Mouse (Mus musculus) left cerebral cortex, postnatal 36 days (tissue): Measurements from ENCODE around the gene Cyp4f15. TPM values are rescaled to one million over a fixed set of nuclear protein-coding genes. Genes with fewer than 3 reads are reported as not detected.
"Not testable (repeated sequence)": the region's sequence is repeated elsewhere in the genome, so short reads cannot be mapped to it uniquely, and the experiment has no call there.

Experiments
- DNase-seq, 2 experiments: peaks; one replicate each; pipeline ENCODE4 v3.0.0; 2021 to 2022; ENCODE audit warnings: low spot score in 2 of 2, mixed read lengths in 1 of 2
- intact Hi-C: fragments of 180-260 bp; cut with DNase I; formaldehyde crosslinking; loops from one replicate; pipeline ENCODE4 v1.15.1; 2025
- total RNA-seq, 2 experiments: library from RNA; stranded (reverse); gene quantifications; 2 replicates each; pipeline ENCODE4 v1.2.3; 2021

Gene Cyp4f15
- 10 to 100 TPM; 18.3 to 19.3 TPM for total RNA-seq

DNA sequence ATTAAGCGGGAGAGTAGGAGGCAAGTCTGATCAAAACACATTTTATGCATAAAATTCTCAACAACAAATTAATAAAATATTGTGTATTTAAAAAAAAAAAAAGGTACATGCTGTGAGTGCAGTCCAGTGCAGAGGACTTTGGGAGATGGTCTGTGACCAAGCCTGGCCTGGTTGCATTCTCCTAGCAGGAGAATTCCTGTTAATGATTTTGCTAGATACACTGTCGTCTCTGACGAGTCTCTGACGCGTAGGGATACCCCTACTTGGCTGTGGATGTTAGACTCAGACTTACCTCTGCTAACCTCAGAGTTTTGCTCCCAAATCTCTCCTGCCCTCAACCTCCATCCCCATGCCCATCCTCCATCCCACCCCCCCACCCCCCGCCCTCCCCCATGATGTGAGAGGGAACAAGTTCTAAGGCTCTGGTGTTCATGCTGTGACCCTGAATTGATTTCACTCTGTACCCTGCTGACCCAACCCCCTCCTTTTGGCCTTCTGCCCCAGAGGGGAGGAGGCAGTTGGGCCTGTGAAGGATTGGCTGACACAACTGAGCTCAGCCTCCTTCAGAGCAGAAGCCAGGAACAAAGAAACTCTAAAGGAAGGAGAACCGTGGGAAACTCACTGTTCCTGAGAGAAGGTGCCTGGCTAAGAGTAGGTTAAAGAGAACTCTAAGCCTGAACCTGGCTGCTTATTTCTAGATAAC lies at the start of gene Cyp4f15:
Gene Cyp4f15 (plus strand): TSS at position 580 of the 703 bp plus-strand sequence.
- intact Hi-C loops, result no loop called here
- DNase-seq, result peak; percentile 35 to 38

DNA sequence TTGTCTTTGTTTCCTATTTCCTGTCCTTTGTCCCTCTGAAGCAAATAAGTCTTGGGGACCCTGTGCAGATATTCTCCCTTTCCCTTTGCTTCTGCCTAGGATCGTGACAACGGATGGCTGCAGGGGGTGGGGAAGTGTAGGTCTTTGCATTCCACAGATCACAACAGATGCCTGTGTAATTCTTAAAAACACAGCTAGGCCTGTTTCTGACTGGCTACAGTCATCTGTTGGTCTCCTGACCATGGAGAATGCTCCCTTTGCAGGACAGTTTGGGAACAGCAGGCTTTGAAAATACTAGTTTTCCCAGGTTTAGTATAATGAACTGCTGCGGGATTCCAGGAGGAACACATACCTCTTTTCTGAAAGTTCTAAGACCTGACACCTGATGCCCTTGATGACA lies 49.1 kb upstream of the Cyp4f15 start:
- intact Hi-C loops, result loop anchor here (5.0 kb wide), 2 partner anchors 46 to 316 kb away; no protein-coding TSS in a partner anchor
- DNase-seq, result no peak

DNA sequence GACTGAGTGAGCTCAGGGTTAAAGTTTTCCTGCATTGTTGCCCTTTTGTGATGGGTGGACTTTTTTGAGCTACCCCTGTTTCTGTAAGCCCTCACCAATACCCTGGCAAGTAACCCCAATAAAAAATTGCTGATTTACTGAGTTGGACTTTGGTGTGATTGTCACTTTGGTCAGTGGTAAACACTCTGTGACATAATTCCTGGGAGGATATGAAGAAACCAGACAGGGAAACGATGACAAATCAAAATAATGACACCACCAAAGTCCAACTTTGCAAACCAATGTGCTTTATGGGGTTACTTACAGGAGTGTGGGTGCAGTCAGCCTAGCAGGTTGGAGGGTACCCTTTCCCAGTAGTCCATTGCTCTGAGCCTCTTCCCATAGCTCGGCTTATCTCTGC lies 48.3 kb upstream of the Cyp4f15 start:
- intact Hi-C loops, result loop anchor here (5.0 kb wide), 2 partner anchors 45 to 315 kb away; no protein-coding TSS in a partner anchor

DNA sequence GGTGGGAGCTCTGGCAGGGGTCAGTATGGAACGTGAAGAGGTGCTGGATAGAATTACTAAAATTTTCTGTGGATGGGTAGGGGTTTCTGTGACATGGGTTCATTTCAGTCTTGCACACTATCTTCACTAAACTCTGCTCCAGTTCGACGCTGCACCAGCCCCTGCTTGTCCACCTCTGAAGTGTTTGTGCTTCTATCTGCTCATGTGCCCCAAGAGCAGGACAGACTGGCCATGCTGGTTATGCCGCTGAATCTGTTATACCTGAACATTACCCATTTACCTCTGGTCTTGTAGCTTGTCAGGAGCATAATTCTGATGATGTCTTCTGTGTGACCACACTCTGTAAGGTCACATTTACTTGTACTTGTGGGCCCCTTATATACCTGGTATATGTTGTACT lies 38.8 kb upstream of the Cyp4f15 start:
- no peak for DNase-seq
- intact Hi-C loops, result no loop called here

More for the DNA sequence above, 48.3 kb upstream of the Cyp4f15 start:
- no peak for DNase-seq

- intact Hi-C loops, result no loop called here
- no peak for DNase-seq
Measured at GRCm38 (mm10) chr17:32653860-32654259, 31.6 kb upstream of the Cyp4f15 start.

GRCm38 (mm10) chr17:32657041-32657440 lies 28.4 kb upstream of the Cyp4f15 start:
- intact Hi-C loops, result no loop called here
- no peak for DNase-seq

DNA sequence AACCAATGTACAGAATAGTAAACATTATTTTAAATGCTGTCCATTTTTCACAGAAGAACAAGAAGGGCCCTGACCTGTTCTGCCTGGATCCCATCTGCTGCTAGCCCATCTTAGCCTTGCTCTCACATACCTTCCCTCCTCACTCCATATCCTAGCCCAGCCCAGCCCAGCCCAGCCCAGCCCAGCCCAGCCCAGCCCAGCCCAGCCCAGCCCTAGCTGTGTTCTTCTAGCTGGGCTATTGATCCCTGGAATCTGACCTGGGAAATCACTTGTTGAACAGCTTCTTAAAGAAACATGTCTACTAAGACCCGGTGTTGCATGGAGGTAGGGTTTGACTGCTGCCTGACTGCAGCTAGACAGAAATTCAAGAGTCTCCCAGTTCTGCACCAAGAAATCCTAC lies 27.2 kb upstream of the Cyp4f15 start:
- DNase-seq, result no peak
- intact Hi-C loops, result no loop called here

- DNase-seq, result no peak
- intact Hi-C loops, result no loop called here
Measured at GRCm38 (mm10) chr17:32658712-32659111, 26.7 kb upstream of the Cyp4f15 start, which contains the start of gene Cyp4f40. Gene Cyp4f40, plus strand, starts transcription at chr17:32658900.

- no peak for DNase-seq
- intact Hi-C loops, result no loop called here
Measured at GRCm38 (mm10) chr17:32673976-32674375, 11.5 kb upstream of the Cyp4f15 start.

- intact Hi-C loops, result no loop called here
- DNase-seq, result no peak
Measured at GRCm38 (mm10) chr17:32676040-32676635, 9.3 kb upstream of the Cyp4f15 start.

DNA sequence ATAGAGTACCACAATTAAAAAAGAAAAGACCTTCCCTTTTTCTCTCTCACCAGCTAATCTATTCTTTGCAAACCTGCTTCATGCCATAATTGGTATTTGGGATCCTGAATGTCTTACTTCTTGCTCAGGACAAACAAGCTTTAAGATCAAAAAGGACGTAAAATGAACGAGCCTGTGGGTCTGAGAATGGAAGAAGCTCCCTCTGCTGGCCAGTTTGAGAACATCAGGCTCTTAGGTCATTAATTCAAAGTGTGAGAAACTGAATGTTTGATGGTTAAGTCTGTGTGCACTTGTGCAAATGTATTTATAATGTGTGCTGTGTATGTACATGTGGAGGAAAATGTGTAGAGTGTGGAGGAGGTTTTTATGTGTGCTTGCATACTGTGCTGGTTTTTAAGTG lies 5.0 kb upstream of the Cyp4f15 start:
- intact Hi-C loops, result loop anchor here (5.0 kb wide), 2 partner anchors 43 to 128 kb away; no protein-coding TSS in a partner anchor
- peak in 1 of 2 experiments; percentile 6 for DNase-seq

GRCm38 (mm10) chr17:32686722-32687121 lies 1.3 kb downstream of the Cyp4f15 start:
- intact Hi-C loops, result no loop called here
- no peak for DNase-seq

- no peak for DNase-seq
- intact Hi-C loops, result no loop called here
Measured at GRCm38 (mm10) chr17:32690959-32691358, 5.5 kb downstream of the Cyp4f15 start.

- DNase-seq, result no peak
- intact Hi-C loops, result no loop called here
Measured at GRCm38 (mm10) chr17:32702826-32703225, 17.4 kb downstream of the Cyp4f15 start.

DNA sequence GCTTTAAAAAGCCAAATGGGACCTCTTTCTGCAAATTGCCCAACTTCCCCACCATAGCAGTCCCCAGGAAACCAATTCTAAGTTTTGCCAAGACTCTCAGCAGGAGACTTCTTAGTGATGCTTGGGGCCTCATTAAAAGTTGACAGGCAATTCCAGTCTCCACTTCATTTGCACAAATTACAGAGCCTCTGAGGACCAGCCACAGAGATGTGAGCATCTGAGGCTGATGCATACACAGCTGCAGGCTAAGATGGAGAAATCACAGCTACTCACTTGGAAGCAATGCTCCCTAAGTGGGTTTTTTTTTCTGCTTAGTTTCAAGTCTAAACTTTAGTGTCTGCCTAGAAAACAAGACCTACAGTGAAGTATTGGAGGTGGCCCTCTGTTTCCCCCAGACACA lies 25.1 kb downstream of the Cyp4f15 start:
- intact Hi-C loops, DNase-seq: not testable (repeated sequence)

- DNase-seq, intact Hi-C loops: not testable (repeated sequence)
Measured at GRCm38 (mm10) chr17:32722151-32722550, 36.7 kb downstream of the Cyp4f15 start.

DNA sequence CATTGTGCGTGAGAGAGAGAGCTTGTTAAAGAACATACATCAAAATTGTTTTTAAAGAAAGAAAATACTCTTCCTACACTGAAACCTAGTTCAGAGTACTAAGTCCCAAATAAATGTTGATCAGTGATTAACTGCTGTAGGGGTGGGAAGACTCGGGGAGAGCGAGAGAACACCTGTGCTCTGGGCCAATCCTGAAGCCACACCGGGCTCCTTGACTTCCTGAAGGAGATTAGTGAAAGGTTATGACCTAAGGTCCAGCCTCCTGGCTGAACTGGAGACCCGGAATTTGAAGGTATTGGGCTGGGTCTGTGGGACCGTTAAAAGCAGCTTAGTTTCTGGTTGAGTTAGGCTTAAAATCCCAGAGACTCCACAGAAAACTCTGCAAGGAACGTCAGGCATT lies 37.3 kb downstream of the Cyp4f15 start:
- intact Hi-C loops, result no loop called here

DNA sequence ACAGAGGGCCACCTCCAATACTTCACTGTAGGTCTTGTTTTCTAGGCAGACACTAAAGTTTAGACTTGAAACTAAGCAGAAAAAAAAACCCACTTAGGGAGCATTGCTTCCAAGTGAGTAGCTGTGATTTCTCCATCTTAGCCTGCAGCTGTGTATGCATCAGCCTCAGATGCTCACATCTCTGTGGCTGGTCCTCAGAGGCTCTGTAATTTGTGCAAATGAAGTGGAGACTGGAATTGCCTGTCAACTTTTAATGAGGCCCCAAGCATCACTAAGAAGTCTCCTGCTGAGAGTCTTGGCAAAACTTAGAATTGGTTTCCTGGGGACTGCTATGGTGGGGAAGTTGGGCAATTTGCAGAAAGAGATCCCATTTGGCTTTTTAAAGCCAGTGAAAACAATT lies 40.9 kb downstream of the Cyp4f15 start:
- DNase-seq, intact Hi-C loops: not testable (repeated sequence)

More for the DNA sequence above, 37.3 kb downstream of the Cyp4f15 start:
- no peak for DNase-seq

DNA sequence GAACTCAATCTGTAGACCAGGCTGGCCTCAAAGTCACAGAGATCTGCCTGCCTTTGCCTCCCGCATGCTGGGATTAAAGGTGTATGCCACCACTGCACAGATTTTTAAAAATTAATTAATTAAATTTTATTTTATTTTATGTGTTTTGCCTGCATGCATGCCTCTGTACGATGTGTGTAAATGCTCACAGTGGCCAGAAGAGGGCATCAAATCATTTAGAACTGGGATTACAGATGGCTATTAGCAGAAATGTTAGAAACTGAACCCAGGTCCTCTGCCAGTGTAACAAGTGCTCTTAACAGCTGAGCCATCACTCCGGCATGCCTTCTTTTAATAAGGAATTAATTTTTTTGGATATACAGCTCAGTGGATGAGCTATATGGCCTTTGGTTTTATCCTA lies 43.6 kb downstream of the Cyp4f15 start:
- no peak for DNase-seq
- intact Hi-C loops, result no loop called here

GRCm38 (mm10) chr17:32738406-32738805 lies 53.0 kb downstream of the Cyp4f15 start:
- no peak for DNase-seq
- intact Hi-C loops, result no loop called here

DNA sequence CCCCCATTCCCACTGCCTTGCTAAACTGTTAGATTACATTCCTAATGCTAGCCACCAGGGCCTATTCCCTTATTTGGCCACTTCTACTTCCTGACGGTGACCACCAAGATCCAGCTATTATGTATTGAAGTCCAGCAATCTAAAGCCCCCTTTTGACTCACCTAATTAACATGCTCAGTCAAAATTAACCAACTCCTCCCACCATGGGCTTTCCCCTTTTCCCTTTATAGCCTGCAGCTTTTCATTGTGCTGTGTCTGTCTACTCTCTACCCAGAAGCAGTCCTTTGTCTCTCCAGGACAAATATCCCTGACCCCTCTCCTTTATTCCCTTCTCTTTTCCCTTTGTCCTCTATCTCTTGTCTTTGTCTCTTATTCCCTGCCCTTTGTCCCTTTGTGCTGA lies 55.6 kb downstream of the Cyp4f15 start:
- no peak for DNase-seq
- intact Hi-C loops, result no loop called here
